Mouse (Mus musculus) bone marrow macrophage, adult 2 months (primary cell): Measurements from ENCODE around the gene Tnpo3.

Experiments
- CTCF ChIP-seq: IDR thresholded peaks from 2 replicates; pipeline ENCODE4 v1.5.1; 2012; ENCODE audit warnings: low read depth, mild to moderate bottlenecking, low read length, moderate library complexity
- POLR2A ChIP-seq: IDR thresholded peaks from 2 replicates; pipeline ENCODE4 v1.6.1; 2012; ENCODE audit warnings: mild to moderate bottlenecking, low read depth, low read length, borderline replicate concordance

GRCm38 (mm10) chr6:29527361-29528164 is 82.1 kb downstream of the Tnpo3 start:
- no peak for TF ChIP-seq CTCF
- no peak for TF ChIP-seq POLR2A
